In genomic region chr16:9607432-9607831, GRCm38 (mm10) we compare ENCODE assay signal across 15 mouse cellular contexts.
"Had no signal": no experiment of that assay in that cellular context is flagged by ENCODE, and none has a peak within 500 bp of the region (broad histone marks: within the 10 kb centered on the region; RNA-seq: fewer than 3 reads in every experiment).

No protein-coding gene starts in this region.

- H3K27ac ChIP-seq: limb, embryonic 12.5 days; liver, embryonic 13.5 days; midbrain, embryonic 15.5 days; neural tube, embryonic 13.5 days; stomach, embryonic 15.5 days had no signal

- H3K36me3 ChIP-seq: limb, embryonic 12.5 days; liver, embryonic 13.5 days; midbrain, embryonic 15.5 days; neural tube, embryonic 13.5 days; stomach, embryonic 15.5 days had no signal

- H3K4me2 ChIP-seq: limb, embryonic 12.5 days; liver, embryonic 13.5 days; lung, embryonic 14.5 days; midbrain, embryonic 11.5 days; midbrain, embryonic 15.5 days; neural tube, embryonic 13.5 days; stomach, embryonic 15.5 days had no signal

- ATAC-seq: inflammation-experienced regulatory T-cells, adult 6 months; intestine, postnatal 0 days; midbrain, embryonic 15.5 days had no signal

- DNase-seq: kidney, adult 8-10 months; kidney, postnatal 10 days; liver, embryonic 13.5 days; lung, embryonic 14.5 days; lung, postnatal 10 days; lung, postnatal 4 days; right cerebral cortex, postnatal 4 days; thymus, postnatal 36 days had no signal

- H3K9ac ChIP-seq: limb, embryonic 12.5 days; liver, embryonic 13.5 days; lung, embryonic 14.5 days; midbrain, embryonic 15.5 days; neural tube, embryonic 13.5 days; stomach, embryonic 15.5 days had no signal

- H3K27me3 ChIP-seq: limb, embryonic 12.5 days; liver, embryonic 13.5 days; midbrain, embryonic 15.5 days; neural tube, embryonic 13.5 days; stomach, embryonic 15.5 days had no signal

- H3K4me1 ChIP-seq: limb, embryonic 12.5 days; liver, embryonic 13.5 days; midbrain, embryonic 15.5 days; neural tube, embryonic 13.5 days; stomach, embryonic 15.5 days had no signal

- H3K4me3 ChIP-seq: limb, embryonic 12.5 days; liver, embryonic 13.5 days; midbrain, embryonic 15.5 days; neural tube, embryonic 13.5 days; stomach, embryonic 15.5 days had no signal

- H3K9me3 ChIP-seq: limb, embryonic 12.5 days; liver, embryonic 13.5 days; midbrain, embryonic 15.5 days; neural tube, embryonic 13.5 days; stomach, embryonic 15.5 days had no signal
